Mouse (Mus musculus) A20 (cell line): ENCODE data around the gene Cox14.
"Not testable (repeated sequence)": the region's sequence is repeated elsewhere in the genome, so short reads cannot be mapped to it uniquely, and the experiment has no call there.

Experiments
- DNase-seq: peaks from one replicate; pipeline ENCODE4 v3.0.0-alpha.2; 2011; ENCODE audit warnings: low read depth, low spot score

Cox14 gene

GRCm38 (mm10) chr15:99727039-99727438 is 1.6 kb downstream of the Cox14 start:
- not testable (repeated sequence) for DNase-seq

DNA sequence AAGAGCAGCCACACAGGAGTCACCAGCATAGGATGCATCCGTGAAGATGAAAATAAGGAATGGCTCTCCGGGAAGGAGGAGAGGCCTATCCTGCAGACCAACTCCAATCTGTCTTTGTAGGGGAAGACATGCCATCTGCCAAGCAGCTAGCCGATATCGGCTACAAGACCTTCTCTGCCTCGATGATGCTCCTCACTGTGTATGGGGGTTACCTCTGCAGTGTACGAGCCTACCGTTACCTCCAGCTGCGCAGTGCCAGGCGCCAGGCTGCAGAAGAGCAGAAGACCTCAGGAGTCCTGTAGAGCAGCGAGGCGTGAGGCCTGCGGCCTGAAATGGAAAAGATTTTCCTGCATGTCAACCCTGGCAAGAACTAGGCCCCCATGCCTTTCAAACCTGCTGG is 2.1 kb downstream of the Cox14 start:
- DNase-seq = no peak

DNA sequence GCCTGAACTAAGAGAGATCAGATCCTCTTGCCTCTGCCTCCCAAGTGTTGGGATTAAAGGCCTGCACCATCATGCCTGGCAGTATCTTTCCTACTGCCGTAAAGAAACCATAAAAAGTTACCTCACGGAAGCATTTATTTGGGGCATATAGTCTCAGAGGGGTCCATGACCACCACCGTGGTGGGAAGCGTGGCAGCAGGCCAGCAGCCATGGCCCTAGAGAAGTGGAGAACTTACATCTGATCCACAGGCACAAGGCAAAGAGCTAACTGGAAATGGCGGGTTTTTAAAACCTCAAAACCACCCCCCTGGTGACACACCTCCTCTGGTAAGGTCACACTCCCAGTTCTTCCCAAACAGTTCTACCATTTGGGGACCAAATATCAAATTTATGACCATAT is 2.8 kb downstream of the Cox14 start:
- DNase-seq = no peak

DNA sequence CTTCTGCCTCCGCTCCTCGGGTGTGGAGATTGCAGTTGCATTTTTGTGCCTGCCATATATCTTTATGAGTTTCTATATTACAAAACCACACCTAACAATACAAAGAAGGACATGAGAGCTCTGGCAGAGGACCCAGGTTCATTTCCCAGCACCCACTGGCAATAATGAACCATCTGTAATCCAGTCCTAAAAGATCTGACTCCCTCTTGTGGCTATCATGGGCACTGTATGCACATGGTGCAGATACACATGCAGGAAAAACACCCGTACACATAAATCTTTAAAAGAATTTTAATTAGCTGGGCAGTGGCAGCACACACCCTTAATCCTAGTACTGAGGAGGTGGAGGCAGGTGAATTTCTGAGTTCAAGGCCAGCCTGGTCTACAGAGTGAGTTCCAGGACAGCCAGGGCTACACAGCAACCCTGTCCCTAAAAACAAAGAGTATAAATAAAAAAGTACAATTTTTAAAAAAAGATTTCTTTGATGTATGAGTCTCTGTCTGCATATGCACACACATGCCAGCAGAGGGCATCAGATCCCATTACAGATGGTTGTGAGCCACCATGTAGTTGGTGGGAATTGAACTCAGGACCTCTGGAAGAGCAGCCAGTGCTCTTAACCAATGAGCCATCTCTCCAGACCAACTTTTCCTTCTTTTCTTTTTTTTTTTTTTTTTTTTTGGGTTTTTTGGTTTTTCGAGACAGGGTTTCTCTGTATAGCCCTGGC is 3.8 kb downstream of the Cox14 start:
- DNase-seq = no peak

- DNase-seq = no peak
These were observed 5.7 kb downstream of the Cox14 start for GRCm38 (mm10) chr15:99731167-99731566.

DNA sequence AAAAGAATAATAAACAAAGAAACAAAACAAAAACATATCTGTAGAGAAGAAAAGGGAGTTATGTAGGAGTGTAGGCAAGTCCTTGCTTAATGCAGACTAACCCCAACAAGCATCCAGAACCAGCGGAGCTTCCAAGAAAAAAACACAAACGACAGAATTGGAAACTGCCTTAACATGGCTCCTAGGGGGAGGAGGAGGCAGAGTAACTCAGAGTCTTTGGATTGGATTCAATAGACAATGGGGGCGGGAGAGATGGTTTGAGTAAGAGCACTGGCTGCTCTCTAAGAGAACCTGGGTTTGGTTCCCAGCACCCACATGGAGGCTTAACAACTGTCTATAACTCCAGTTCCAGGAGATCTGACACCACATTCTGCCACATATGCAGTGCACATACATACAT is 6.3 kb downstream of the Cox14 start:
- DNase-seq = no peak

- no peak for DNase-seq
These were observed 7.8 kb downstream of the Cox14 start for GRCm38 (mm10) chr15:99733186-99733585.

DNA sequence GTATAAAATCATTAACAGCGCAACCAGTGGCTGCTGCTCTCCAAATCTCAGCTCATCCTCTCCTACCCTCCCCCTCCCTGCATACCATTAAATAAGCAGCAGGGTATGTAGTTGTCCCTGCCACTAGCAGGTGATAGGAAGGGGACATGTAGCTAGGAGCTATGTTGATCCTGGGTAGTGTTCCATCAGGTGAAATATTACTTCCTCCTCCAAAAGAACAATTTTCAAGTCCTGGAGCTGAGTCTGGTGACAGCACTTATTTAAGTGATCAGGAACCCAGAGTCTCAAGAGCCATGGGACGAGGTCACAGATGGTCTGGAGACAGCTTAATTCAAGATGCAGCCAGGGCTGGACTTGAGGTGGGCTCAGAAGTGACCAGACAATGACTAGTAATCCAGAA is 10.2 kb downstream of the Cox14 start:
- DNase-seq = no peak

DNA sequence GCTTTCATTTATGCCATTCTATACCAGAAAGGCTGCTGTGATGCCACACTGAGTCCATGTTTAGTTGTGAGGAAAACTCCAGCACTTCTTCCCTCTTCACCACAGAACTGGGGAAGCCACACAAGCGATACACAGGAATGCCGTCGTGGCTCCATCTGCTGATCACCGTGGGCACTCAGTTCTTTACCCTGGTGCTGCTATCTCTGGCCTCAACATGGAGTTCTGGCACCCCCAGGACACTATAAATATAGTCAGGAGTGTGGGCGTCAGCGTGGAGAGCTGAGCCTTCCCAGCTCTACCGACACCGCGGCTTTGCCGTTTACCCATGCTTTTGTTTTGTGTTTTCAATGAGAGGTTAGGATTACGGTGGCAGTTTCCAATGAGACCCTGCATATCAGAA is 11.3 kb downstream of the Cox14 start:
- DNase-seq = no peak

GRCm38 (mm10) chr15:99740229-99740628 is 14.8 kb downstream of the Cox14 start:
- no peak for DNase-seq

DNA sequence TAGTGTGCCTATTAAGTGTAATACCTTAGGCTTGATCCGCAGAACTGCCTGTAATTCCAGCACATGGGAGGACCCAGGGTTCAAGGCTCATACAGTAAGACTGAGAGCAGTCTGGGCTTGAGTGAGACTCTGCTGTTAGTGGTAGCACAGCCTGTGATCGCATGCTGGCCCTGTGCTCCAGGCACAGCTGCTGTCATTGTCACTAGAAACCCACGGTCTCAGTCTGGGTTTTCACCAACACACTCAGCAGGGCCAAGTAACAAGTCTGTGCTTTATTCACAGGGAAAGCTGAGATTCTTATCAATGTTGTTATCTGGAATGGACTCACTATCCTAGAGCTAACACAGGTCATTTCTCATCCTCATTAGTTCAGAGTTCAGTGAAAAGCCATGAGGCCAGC is 28.8 kb downstream of the Cox14 start:
- no peak for DNase-seq

- no peak for DNase-seq
These were observed 42.0 kb downstream of the Cox14 start for GRCm38 (mm10) chr15:99767467-99767866.

DNA sequence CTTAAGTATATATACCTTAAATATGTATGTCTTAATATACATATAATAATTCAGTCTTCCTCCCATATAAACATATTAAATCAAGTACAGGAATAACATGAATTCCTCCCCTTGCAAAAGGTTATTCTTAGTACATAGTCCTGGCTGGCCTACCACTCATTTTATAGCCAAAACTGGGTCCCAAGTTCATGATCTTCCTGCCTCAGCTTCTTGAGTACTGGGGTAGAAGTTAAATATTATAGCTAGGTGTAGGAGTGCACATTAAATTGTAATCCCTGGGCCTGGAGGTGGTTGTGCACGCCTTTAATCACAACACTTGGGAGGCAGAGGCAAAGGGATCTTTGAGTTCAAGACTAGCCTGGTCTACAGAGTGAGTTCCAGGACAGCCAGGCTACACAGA is 43.3 kb downstream of the Cox14 start:
- DNase-seq = no peak

DNA sequence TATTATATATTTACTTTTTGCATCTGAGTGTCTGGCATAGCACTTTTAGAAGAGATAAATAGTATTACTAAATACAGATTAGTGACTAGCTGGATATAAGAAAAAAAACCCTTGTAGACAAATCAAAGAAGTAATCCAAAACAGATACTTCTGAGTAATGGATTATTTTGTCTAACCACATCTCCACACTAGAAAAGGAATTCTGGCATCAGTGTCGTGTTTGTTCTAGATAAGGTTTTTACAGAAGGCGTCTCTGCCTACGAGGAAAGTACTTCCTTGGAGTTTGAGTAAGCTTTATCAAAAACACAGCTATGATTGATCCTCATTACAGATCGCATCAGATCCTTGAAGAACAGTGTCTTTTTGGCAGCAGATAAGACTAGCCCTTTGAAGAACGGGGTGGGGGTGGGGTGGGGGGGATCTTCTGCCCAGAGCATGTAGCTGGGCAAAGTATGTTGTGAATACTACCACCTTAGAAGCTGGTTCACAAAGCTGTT is 45.6 kb downstream of the Cox14 start:
- DNase-seq = no peak

DNA sequence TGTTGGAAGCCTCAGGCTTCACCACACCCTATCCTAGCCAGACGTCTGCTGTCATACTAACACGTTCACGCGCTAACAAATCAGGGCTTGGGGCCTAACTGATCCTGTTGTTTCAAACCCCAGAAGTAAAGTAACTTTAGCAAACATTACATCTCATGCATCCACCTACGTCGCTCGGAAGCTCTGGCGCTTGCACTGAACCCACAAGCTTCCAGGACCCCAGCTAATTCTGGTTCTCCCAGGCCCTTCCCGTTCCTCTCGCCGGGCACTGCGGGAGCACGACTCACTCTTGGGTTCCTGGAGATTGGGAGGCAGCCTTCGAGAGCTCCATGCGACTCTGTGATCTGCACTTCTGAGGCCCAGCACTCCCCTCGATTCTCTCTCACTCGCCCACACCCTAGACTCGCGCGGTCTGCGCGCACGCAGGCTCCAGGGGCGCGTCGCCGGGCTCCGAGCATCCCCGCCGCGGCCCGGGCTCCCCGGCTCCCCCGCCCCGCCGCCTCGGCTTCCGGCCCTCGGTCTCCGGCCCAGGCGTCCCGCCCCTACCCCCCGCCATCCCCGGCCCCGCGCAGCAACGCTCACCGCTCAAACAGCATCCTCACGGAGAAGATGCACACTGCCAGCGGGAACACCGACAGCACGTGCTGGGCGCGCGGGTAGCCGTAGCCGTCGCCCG is 46.3 kb downstream of the Cox14 start:
- DNase-seq = peak; percentile 73

GRCm38 (mm10) chr15:99772277-99772880 is 47.0 kb downstream of the Cox14 start:
- DNase-seq = peak; percentile 98

DNA sequence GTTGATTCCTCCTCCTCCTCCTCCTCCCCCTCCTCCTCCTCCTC is 47.3 kb downstream of the Cox14 start, which contains the start of gene Cers5:
TSS of gene Cers5 (minus strand) at position 5 of the 44 bp plus-strand sequence.
- not testable (repeated sequence) for DNase-seq

- DNase-seq = no peak
These were observed 47.5 kb downstream of the Cox14 start for GRCm38 (mm10) chr15:99772925-99773324.
